In genomic region chr6:89566740-89567139, GRCm38 (mm10) we compare ENCODE assay signal across 17 mouse cellular contexts.
"Had no signal": no experiment of that assay in that cellular context is flagged by ENCODE, and none has a peak within 500 bp of the region (broad histone marks: within the 10 kb centered on the region; RNA-seq: fewer than 3 reads in every experiment).

No protein-coding gene starts in this region.

- H3K9ac ChIP-seq: limb, embryonic 12.5 days; limb, embryonic 15.5 days; liver, embryonic 14.5 days; liver, postnatal 0 days; lung, embryonic 14.5 days; neural tube, embryonic 15.5 days had no signal

- H3K27me3 ChIP-seq: limb, embryonic 12.5 days; limb, embryonic 15.5 days; neural tube, embryonic 15.5 days had no signal

- DNase-seq: kidney, adult 9 months; kidney, postnatal 14 days; kidney, postnatal 4 days; left cerebral cortex, postnatal 4 days; liver, postnatal 0 days; lung, embryonic 14.5 days; thymus, adult 18-20 months; thymus, postnatal 36 days had no signal

- H3K27ac ChIP-seq: limb, embryonic 12.5 days; limb, embryonic 15.5 days; liver, embryonic 14.5 days; macrophage; neural tube, embryonic 15.5 days had no signal

- H3K4me1 ChIP-seq: limb, embryonic 15.5 days had no signal

- H3K9me3 ChIP-seq: limb, embryonic 12.5 days; limb, embryonic 15.5 days; neural tube, embryonic 15.5 days had no signal

- H3K36me3 ChIP-seq: limb, embryonic 12.5 days had no signal

- ATAC-seq: liver, postnatal 0 days; lung, postnatal 0 days; midbrain, embryonic 16.5 days had no signal

- H3K4me2 ChIP-seq: limb, embryonic 12.5 days; limb, embryonic 15.5 days; liver, embryonic 11.5 days; lung, embryonic 14.5 days; neural tube, embryonic 15.5 days had no signal

- H3K4me3 ChIP-seq: limb, embryonic 12.5 days; limb, embryonic 15.5 days; myocyte; neural tube, embryonic 15.5 days had no signal
